Mouse (Mus musculus) kidney, adult 8-10 months (tissue): Measurements from ENCODE around the gene Teddm2.
A peak's percentile ranks its signal among the peaks of the same experiment; 100 is the strongest.

Experiments used
- DNase-seq, 2 experiments: peaks; one replicate each; pipeline ENCODE4 v3.0.0; 2022

Gene Teddm2

GRCm38 (mm10) chr1:153814278-153814677 lies 85.8 kb downstream of the Teddm2 start:
- DNase-seq, result no peak

GRCm38 (mm10) chr1:153807390-153807993 lies 92.5 kb downstream of the Teddm2 start:
- DNase-seq, result peak; percentile 11 to 60

- DNase-seq, result no peak
Observed at GRCm38 (mm10) chr1:153803530-153803929, 96.5 kb downstream of the Teddm2 start.

- no peak for DNase-seq
Observed at GRCm38 (mm10) chr1:153802691-153803090, 97.3 kb downstream of the Teddm2 start.
